Mouse (Mus musculus) v-Abl transformed pro-B cells (cell line): ENCODE measurements around the gene Vash2.
"Not testable (repeated sequence)": the region's sequence is repeated elsewhere in the genome, so short reads cannot be mapped to it uniquely, and the experiment has no call there.

Experiments
- in situ Hi-C, 2 experiments: fragments of 400-800 bp; cut with MboI; formaldehyde crosslinking; loops; one replicate each; pipeline ENCODE4 v1.15.1; 2025; ENCODE audit not compliant: unreplicated experiment in 2 of 2

Gene Vash2

DNA sequence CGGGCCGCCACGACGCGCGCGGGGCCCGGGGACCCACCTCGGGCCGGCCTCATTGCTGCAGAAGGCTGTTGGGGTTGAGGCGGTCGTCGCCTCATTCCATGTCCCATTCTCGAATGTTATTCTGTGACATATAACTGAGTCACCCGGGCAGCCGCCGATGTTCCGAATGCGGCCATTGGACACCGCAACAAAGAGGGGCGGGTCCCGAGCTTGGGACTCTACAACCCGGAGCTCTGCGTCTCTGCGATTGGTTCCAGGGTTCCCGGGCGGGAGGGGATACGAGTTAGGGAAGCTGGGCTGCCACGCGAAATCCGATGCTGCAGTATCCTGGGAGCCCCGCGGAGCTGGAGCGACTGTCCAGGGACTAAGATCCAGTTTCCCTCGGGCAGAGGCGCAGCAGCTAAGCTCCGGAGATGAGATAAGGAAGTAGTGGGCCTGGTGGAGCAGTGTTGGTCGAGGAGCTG, at the start of gene Vash2:
Gene Vash2, minus strand, starts transcription at position 197 of the 464 bp plus-strand sequence.
- in situ Hi-C loops, result no loop called here

DNA sequence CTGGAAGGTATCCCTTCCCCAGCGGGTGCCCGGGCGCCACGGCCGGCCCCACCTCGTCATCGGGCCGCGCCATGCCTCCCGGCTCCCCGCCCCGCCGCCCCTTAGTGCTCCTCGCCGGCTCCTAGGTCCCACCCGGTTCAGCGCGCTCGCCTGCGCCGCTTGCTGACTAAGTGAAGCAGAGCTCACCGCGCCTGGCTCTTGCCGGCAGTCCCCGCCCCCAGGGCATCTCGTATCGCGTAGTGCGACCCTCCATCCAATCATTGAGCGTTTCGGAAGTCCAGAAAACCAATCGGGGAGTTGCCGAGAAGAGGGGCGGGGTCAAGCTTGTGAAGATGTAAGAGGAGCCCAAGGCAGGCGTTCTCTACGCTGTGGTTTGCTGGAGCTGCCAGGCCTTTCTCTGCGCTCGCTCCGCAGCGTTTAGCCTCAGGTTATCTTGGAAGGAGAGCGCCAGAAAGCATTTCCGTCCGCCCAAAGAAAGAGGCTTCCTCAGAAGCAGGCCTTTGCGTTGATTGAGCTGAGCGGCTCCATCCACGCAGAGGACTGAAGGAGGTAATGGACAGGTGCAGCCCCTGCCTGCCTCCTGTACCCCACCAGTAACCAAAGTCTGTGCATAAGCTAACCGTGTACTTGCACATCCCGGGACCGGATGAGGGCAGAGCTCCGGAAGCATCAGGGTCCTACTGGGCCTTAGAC, 47.1 kb upstream of the Vash2 start, which contains the start of gene Flvcr1:
Gene Flvcr1, minus strand, starts transcription at position 138 of the 693 bp plus-strand sequence.
- in situ Hi-C loops, result loop anchor here in 1 of 2 experiments (5.0 kb wide), 1 partner anchor 36 kb away; the partner anchor contains the start of genes Nsl1 and Tatdn3

DNA sequence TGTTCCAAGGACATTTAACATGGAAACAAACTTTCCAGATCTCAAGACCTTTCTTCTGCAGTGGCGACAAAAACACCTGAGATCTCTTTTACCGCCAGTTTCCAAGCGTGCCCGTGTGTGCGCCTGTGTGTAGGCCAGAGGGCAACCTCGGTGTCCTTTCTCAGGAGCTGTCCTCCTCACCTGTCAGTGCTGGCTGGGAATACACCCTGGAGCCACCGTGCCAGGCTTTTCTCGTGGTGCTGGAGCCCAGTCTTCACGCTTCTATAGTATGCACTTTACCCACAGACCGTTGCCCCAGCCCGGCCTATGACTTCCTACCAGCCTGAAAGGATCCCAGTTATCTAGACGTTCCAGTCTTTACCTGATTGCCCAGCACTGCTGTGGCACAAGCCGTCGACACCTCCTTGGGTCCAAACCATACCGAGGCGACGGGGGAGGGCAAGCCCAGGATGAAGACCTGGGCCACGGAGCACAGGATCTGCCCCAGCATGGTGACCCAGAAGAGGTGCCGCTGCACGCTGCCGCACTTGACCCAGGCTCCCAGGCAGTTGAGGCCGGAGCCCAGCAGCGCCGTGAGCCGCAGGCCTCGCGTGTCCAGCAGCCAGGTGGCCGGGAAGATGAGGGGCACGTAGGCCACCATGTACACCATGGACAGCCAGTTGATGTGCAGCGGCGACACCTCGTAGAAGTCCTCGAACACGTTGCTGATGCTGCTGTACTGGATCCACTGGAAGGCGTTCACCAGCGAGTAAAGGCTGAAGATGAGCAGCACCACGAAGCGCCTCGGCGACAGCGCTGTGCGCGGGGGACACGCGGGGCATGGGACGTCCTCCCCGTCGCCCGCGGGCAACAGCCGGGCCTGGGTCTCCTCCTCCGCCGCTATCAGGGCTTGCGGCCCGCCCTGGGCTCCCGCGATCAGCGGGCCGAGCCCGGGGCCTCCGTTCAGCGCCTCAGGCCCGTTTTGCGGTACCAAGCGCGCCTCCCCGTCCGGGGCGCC, 46.2 kb upstream of the Vash2 start:
- in situ Hi-C loops, result loop anchor here in 1 of 2 experiments (5.0 kb wide), 1 partner anchor 37 kb away; the partner anchor contains the start of genes Nsl1 and Tatdn3

DNA sequence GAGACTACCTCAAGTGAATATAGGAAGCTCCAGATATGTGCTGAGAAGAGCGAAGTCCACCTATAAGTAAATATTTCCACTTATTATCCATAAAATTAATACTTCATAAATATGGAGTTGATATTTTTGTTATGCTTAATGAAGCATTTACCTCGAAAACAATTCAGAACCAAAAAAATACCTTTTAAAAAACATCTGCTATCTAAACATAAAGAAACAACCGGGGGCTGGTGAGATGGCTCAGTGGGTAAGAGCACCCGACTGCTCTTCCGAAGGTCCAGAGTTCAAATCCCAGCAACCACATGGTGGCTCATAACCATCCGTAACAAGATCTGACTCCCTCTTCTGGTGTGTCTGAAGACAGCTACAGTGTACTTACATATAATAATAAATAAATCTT, 44.7 kb upstream of the Vash2 start:
- in situ Hi-C loops, result not testable (repeated sequence)

DNA sequence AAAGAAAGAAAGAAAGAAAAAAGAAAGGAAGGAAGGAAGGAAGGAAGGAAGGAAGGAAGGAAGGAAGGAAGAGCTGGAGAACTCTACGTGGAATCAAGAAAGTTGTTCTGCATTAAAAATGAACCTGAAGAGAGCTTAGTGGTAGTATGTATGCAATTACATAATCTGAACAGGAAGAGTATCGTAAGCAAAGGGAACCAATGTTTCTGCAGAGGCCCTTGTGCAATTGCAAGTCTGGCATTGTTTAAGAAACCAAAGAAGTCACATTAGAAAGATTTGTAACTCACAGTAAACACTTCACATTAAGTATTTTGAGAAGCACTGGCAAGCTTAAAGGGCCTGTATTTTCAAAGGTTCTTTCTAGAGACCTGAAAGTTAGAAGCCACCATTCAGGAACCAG, 44.0 kb upstream of the Vash2 start:
- in situ Hi-C loops, result no loop called here

DNA sequence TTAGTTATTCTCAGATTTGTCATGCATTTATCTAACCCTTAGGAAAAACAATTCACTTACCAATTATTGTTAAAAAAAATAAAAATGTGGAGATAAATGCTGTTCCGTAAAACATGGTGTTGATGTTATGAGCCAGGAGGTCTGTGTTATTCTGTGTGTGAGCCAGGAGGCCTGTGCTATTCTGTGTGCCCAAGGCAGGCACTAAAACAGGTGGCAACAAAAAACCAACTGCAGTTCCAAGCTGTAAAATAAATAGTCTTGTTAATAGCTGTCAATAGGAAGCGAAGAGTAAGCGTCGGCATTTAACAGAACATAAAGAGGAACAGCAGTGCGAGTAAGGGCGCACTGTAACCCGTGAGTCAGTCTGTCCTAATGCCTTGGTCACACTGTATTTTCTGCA, 41.9 kb upstream of the Vash2 start:
- in situ Hi-C loops, result no loop called here

DNA sequence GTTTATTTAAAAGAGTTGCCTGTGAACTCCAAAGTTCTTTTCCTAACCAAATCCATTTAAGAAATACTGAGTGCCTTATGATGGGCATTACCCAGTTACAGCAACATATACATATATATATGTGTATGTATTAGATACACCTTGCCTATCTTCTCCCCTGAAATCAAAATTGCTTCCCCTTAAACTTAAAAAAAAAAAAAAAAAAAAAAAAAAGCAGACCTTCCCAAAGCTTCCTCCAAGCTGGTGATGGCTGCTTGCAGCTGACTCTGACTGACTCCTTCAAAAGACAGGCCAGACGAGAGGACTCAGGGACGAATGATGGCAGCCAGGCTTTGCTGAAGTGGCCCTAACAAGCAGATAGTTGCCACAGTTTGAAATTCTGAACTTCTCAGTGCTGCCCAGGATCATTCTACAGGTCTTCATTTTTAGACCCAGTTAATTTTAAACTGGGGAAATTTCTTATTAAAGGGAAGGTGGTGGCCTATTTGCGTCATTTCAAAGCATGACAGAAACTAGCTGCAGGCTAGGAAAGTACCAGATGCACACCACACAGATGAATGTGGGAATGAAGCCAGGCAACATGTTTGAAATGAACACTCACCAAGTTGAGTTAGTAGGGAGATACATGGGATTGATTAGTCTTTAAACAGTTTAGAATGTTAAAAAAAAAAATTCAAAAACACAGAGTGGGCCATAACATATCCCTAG, 41.3 kb upstream of the Vash2 start:
- in situ Hi-C loops, result no loop called here

DNA sequence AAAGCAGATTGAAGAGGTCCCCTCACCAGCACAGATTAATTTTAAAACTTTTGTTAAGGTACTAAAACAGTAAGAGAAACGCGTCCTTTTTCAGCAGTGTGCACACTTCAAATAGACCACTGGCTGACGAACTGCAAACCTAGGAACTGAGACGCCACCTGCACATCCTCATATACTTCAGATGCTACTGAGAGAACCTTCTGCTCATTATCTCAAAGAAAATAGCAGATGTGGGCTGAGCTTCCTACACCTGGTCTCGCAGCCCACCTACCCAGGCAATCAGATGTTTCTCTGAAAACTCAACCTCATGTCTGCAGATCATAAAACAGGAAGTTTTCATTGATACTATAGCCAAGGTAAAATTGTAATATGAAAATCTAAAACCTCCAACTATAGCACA, 40.7 kb upstream of the Vash2 start:
- in situ Hi-C loops, result no loop called here

DNA sequence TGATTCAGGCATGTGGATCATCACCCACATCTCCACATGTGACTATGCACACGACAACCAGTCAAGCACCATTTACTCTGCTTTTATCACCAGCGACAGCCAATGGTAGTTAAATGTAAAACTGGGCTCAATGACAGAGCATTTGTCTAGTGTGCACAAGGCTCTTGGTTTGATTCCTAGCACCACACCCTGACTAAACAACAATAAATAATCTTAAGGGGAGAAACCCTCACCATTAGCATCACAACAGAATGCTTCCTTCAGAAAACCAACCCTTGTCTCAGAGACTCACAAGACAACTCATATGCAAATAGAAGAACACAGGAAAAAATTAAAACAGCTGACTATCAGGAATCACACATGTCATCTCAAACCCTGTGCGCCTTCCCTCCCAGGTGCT, 35.2 kb upstream of the Vash2 start:
- in situ Hi-C loops, result no loop called here

DNA sequence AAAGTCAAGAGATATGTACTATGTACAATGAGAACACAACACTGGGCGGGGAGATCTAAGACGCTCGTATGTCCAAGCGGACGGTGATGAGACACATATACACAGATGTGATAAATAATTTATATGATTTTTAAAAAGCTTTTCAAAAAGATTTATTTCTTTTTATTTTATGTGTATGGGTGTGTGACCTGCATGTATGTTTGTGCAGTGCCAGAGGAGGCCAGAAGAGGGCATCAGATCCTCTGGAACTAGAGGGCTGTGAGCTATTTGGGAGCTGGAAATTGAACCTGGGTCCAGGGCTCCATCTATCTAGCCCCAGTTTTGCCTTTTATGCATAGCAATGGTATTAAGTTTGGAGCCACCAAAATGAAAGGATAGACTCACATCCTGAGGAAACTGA, 29.6 kb upstream of the Vash2 start:
- in situ Hi-C loops, result loop anchor here in 1 of 2 experiments (5.0 kb wide), 1 partner anchor 119 kb away; no protein-coding TSS in a partner anchor

DNA sequence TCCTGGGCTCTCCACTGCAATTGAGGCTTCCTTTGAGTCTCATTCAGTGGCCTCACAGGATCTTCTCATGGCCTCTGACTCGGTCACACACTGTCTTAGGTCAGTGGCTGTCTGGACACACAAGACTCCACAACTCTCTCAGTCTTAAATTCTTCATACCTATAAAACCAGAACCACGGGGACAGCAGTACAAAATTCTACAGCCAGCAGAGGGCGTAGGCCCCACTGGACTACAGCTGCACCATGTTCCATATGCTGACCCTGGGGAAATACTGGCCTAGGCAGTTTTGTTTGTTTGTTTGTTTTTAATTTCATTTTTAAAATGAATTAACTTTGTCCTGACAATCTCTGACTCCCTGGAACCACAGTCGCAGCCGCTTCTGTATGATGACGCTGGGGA, 23.1 kb upstream of the Vash2 start:
- in situ Hi-C loops, result no loop called here

DNA sequence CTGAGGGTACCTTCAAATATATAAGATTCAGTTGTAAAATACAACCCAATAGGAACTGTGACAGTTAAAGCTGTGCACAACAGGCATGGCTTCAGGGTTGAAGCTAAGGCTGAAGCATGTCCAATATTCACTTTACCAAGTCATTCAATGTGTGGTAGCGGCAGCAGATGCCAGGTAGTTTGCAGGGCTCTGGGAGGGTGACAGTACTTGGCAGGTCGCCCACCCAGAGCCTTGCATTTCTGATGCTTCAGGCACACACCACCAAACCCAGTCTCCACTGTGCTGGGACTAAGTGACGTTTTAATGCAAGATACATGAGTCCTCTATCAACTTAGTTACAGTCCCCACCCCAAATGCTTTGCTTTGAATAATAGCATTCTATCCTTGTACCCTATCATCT, 21.6 kb upstream of the Vash2 start:
- in situ Hi-C loops, result no loop called here

DNA sequence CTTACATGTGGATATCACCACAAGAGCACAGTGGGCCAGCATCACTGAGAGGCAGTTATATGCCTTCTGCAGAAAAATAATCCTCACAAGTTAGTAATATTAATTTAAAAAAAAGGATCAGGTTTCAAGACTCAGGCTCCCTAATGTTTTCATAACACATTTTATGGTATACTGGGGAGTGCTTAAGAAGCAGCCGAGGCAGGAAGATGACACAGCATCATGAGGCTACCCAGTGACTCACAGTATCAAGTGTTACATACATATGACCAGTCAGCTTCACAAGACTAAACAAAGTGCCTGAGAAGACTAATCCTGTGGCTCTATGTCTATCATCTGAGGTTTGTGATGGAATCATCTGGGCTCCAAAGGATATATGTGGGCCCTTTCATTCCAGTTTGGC, 18.9 kb upstream of the Vash2 start:
- in situ Hi-C loops, result no loop called here

DNA sequence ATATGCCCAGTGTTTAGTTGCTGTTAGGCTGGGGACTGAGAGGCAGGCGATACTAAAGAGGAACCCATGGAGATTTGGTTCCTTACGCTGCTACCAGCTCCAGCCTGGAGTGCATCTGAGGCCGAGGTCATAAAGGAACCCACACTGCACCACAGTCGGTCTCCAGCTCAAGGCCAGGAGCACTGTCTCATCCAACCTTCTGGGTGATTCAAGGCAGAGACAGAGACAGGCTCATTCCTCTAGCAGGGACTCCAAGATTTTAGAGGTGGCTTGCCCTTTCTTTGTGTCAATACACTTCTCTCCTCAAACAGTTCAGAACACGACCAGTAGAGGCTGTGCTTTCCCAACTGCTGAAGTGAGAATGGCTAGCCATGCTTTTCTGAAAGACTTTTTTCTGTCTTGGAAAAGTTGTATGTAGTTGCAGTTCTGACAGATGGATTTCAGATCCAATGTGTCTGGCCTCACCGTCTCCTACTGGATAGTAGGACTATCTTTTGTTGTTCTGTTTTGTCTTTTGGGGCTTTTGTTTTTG, 17.3 kb upstream of the Vash2 start:
- in situ Hi-C loops, result no loop called here

DNA sequence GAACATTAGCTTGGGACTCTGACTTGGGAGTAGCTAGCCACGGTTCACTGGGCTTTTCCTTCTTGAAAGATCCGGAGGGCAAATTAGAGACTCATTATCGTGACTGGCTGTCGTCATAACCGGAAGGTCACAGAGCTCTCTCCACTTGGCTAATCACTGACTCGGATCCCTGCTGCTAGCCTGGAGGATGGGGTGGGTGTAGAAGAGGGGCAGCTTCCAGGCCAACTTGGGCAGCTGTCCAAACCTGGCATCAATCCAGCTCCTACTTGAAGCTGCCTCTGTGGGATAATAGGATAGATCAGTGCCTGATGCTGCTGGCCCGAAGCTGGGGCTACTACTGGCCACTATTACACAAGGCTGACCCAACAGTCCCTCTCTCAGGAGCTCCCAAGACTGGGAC, 16.5 kb upstream of the Vash2 start:
- in situ Hi-C loops, result no loop called here

DNA sequence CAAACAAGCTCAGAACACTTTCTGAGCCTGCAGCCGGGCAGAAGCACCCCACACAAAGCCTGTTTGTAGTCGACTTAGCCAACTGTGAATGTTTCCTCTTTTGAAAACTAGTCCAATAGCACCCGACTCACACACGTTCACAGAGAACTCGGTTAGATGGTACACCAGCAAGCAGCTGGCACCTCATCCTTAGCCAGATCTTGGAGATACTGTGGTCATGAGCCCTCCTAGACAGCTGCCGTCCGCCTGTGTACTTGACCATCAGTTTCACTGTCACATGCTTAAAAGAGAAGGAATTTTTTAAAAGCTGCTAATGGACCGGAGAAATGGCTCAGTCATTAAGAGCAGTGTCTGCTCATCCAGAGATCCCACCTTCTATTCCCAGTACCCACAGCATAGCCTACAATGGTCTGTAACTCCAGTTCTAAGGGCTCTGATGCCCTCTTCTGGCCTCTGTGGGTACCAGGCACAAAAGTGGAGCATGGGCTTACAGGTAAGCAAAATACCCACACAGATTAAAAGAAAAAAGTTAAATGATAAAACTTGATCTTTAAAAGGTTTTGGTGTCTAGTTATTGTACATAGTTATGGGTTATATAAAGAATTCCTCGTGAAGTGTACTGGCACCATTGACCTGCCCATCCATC, 10.5 kb upstream of the Vash2 start:
- in situ Hi-C loops, result no loop called here

DNA sequence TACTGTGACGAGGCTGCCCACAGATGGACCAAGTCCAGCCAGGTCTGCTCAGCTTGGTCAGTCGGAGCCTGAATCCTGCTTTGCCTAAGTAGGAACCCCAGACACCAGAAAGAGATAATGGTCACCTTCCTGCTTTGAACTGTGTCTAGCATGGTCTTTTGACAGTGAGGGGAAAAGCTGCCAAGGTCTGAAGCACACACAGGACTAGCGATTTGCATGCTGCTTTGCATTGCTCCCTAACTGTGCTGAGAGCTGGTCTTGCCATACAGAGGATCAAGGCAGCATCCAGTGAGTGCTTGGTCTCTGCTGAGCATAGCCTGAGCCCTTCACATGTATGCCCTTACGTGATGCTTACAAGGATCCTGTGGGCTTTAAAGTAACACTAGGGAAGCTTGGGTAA, 2.3 kb upstream of the Vash2 start:
- in situ Hi-C loops, result no loop called here

DNA sequence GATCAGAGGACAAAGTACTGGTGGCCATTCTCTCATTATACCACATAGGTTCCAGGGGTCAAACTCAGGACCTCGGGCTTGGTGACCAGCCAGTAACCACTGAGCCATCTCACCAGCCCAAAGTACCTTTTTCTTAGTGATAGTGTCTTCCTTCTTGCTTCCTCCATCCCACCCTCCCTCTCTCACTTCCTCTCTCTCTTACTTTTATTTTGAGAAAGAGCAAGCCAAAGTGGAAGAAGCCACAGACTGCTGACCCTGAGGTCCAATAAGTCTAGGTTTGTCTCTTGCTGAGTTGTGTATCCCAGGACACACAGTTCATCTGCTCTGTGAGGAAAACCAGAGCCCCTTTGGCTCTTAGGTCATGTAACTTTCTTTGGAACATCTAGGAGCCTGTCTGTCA, 1.4 kb upstream of the Vash2 start:
- in situ Hi-C loops, result no loop called here

DNA sequence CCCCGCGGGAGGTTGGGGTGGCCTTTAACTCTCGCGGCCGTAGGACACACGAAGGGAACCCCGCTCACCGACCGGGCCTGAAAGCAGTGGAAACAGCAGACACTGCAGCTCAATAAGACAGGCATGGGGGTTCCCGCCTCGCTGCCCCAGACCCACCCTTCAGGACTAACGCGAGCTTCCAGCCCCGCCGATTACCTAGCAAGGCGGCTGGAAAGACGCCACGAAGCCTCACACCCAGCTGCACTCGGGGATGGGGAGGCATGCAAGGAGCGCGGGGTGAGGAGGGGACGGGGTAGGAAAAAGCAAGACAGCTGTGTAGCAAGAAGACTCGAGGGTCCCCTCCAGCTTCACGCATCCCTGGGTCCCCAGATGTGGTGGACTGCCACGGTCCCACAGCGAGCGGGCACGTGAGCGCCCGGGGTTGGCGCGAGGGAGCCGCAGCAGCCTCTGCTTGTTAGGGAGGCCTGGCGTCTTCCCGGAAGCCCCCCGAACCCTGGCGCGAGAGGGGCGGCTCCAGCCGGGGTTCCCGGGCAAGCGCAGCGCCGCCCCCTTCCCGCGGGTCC, 504 bp downstream of the Vash2 start:
- in situ Hi-C loops, result no loop called here

DNA sequence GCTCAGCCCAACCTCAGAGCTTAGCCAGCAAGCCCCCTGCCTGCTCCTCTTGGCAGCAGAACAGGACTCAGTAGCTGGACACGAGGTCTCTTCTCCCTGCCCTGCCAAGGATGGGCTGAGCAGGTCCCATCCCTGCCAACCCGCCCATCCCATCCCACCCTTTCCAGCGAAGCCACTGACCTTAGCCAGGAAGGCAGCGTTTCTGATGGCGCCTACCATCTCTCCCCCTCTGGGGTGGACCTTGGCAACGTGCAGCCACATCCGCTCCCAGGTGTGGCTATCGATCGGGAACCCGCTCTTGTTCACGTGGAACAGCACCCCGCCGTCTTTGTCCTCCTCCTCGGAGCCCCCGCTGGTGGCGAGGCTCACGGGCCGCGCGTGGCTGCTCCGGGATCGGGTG, 1.1 kb downstream of the Vash2 start:
- in situ Hi-C loops, result no loop called here
